Mouse (Mus musculus) bone marrow, adult 2 months (tissue): ENCODE data around the gene Hnrnpa1. TPM values are rescaled to one million over a fixed set of nuclear protein-coding genes. Genes with fewer than 3 reads are reported as not detected.
A peak's percentile ranks its signal among the peaks of the same experiment; 100 is the strongest.
"Not testable (repeated sequence)": the region's sequence is repeated elsewhere in the genome, so short reads cannot be mapped to it uniquely, and the experiment has no call there.

ENCODE experiments used
- H3K27ac ChIP-seq: fragments of 200-500 bp; 2 replicates; pipeline ENCODE4 v1.5.1; 2012; ENCODE audit warnings: low read depth, mild to moderate bottlenecking, control low read depth, inconsistent platforms, low read length; ENCODE audit not compliant: control insufficient read depth, poor library complexity, insufficient read depth
- H3K4me1 ChIP-seq: fragments of 200-500 bp; 2 replicates; pipeline ENCODE4 v1.6.1; 2011; ENCODE audit warnings: low read length; ENCODE audit not compliant: control insufficient read depth, insufficient read depth
- H3K4me3 ChIP-seq: fragments of 200-500 bp; replicated peaks from 2 replicates; pipeline ENCODE3; 2011; ENCODE audit warnings: mild to moderate bottlenecking, low read depth, low read length, control low read depth; ENCODE audit not compliant: control insufficient read depth
- CTCF ChIP-seq: fragments of 200-500 bp; IDR thresholded peaks from 2 replicates; pipeline ENCODE4 v1.5.1; 2011; ENCODE audit warnings: low read length, control low read depth; ENCODE audit not compliant: control insufficient read depth, insufficient read depth
- POLR2A ChIP-seq: fragments of 200-500 bp; IDR thresholded peaks from 2 replicates; pipeline ENCODE4 v1.6.1; 2011; ENCODE audit warnings: low read depth, mild to moderate bottlenecking, control low read depth, low read length, borderline replicate concordance; ENCODE audit not compliant: control insufficient read depth
- WGBS: fragments of 180-500 bp; shearing (Covaris S2); methylation state at CpG from one replicate; pipeline ENCODE4 v1.1.7; 2018; 5-methylcytosine and 5-hydroxymethylcytosine counted together
- polyA plus RNA-seq: library from polyadenylated mRNA; stranded (reverse); fragments of >200 nt; gene quantifications from 2 replicates; pipeline ENCODE4 v1.2.4, GENCODE M21; 2011; ENCODE audit warnings: low replicate concordance; ENCODE audit not compliant: missing spikeins, insufficient read depth, insufficient read length

The Hnrnpa1 gene
- polyA plus RNA-seq, 1 experiment, result 641 TPM

DNA sequence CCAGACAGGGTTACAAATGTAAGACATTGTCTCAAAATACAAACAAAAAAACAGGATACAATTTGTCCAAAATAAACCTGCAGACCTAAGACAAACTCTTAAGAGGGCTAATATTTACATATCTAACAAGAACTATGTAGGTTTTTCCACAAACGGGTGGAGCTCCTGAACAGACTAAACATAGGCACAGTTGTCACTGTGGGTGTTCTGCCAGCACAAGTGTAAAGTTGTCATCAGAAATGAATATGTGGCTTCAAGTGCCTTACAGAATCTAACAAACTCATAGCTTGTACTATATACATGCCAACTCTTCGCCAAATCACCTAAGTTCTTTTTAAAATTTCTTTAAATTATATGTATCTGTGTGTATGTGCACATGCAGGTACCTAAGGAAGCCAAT is 7.1 kb upstream of the Hnrnpa1 start:
- Histone ChIP-seq H3K4me1 (no peaks in the 10 kb centered on the region), H3K4me3 (no peak overlapping the region), H3K27ac (no peak overlapping the region)
- 73% methylated on average over 2 of the region's 2 CpGs for WGBS
- TF ChIP-seq CTCF (no peak), POLR2A (no peak)

DNA sequence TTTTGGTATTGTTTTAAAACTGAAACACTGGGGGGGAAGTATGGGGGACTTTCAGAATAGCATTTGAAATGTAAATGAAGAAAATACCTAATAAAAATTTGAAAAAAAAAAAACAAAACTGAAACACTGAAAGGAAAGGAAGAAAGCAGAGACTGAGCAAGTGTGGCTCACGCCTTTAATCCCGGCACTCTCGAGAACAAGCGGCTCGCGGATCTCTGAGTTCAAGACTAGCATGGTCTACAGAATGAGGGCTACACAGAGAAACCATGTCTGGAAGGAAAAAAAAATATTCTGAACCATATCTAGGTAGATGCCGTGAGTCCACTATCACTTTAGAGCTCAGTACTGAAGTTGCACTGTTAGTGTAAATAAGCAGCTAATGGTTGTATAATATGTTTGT is 2.9 kb upstream of the Hnrnpa1 start:
- no peak overlapping the region for H3K4me3 ChIP-seq

DNA sequence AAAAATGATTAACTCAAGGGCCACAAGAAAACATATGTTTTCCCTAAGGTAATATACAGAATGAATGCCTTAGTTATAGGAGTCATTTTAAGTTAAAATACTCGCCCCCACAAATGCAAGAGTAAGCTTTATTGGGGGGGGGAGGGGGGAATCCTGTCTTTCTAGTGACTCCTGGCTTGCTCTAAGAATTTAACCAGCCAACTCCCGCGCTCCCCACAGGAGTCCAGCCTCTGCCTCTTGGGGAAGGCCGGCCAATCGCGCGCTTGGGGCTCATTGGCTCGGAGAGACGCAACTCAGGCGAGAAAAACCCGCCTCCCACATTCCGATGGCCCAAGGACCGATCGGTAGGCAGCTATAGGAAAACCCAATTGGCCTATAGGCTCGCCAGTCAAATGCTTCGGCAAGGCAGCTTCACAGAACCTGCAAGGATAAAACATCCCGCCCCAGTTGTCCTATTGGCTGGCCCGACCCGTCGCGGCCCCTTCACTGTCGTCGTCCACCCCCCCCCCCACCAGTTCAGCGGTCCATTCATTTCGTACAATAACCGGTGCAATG is 1.0 kb upstream of the Hnrnpa1 start:
- WGBS, result under 1% methylated on average over 26 of the region's 26 CpGs
- Histone ChIP-seq H3K4me1 (no peaks in the 10 kb centered on the region), H3K27ac (peak overlapping the region; percentile 70), H3K4me3 (peak overlapping the region; percentile 68)
- TF ChIP-seq CTCF (no peak), POLR2A (0 out of 2 replicates have a peak, but pooled peaks have one; percentile 21)

More for the DNA sequence above, 2.9 kb upstream of the Hnrnpa1 start:
- TF ChIP-seq CTCF, result no peak
- TF ChIP-seq POLR2A, result no peak
- no peaks in the 10 kb centered on the region for H3K4me1 ChIP-seq
- WGBS, result 69% methylated on average over 7 of the region's 7 CpGs
- no peak overlapping the region for H3K27ac ChIP-seq

DNA sequence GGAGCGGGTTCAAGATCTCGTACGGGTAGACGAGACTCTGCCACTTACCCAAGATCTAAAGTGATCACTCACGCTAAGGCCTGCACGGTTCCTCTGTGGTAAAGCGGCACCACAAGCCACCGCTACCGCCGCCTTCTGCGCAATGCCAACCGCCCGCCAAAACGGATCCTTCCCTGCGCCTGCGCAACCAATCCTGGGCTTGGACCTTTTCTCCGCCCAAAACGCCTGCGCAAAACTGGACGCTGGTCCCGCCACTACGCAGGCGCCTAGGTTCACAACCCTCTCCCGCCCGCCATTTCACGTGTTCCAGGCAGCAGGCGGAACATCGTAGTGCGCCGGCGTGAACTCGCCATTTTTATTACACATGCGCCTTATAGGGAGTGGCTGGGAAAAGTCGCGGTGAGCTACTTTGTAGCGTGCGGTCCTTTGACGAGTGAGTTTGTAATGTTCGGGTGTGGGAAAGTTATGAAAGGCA is 510 bp upstream of the Hnrnpa1 start, which contains the start of gene Cbx5:
Cbx5 (minus strand) TSS at position 132 of the 475 bp plus-strand sequence.
- no peaks in the 10 kb centered on the region for H3K4me1 ChIP-seq
- WGBS, result under 1% methylated on average over 39 of the region's 39 CpGs
- H3K27ac ChIP-seq, result peak within 1 kb of the TSS; percentile 78
- no peak for TF ChIP-seq CTCF
- TF ChIP-seq POLR2A, result peak; percentile 86; the same call in 1 of the 2 replicates
- H3K4me3 ChIP-seq, result peak within 1 kb of the TSS; percentile 88

DNA sequence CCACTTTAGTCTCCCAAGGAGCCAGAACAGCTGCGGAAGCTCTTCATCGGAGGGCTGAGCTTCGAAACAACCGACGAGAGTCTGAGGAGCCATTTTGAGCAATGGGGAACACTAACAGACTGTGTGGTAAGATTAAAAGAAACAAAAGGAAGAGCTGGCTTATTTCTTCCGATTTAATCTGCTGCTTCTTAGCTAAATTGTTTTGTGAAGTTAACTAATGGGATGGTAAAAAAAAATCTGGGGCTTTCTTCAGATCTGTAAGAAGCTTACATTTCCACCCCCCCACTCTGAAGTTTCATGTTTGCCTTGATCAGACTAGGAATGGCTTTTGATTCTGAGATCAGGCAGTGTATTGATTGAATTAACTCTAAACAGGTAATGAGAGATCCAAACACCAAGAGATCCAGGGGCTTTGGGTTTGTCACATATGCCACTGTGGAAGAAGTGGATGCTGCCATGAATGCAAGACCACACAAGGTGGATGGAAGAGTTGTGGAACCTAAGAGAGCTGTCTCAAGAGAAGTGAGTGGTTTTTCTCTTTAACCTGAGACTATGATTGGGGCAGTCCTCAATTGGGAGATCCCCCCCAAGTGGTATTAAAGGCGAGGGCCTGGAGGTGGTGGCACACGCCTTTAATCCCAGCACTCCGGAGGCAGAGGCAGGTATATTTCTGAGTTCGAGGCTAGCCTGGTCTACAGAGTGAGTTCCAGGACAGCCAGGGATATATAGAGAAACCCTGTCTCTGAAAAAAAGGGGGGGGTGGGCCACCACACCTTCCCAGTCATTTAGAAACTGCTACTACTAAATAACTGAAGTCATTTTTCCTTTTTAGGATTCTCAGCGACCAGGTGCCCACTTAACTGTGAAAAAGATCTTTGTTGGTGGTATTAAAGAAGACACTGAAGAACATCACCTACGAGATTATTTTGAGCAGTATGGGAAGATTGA is 1.1 kb downstream of the Hnrnpa1 start:
- peak overlapping the region; percentile 88 for H3K4me3 ChIP-seq
- peak overlapping the region; percentile 78 for H3K27ac ChIP-seq
- not testable (repeated sequence) for H3K4me1 ChIP-seq
- WGBS, result under 1% methylated on average over 12 of the region's 12 CpGs

DNA sequence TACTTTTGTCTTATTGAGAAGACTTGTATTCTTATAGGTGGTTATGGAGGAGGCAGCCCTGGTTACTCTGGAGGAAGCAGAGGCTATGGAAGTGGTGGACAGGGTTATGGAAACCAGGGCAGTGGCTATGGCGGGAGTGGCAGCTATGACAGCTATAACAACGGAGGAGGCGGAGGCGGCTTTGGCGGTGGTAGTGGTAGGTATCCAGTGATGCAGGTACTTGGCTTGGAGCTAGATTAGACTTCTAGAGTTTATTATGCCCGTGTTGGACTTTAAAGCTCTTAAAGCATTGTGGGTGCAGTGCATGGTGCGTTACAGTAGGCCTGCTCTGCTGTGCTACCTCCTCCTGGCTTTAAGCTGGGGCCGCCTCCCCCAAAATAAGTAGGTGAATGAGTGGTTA is 2.7 kb downstream of the Hnrnpa1 start:
- Histone ChIP-seq H3K4me3 (peak overlapping the region; percentile 49), H3K27ac (no peak overlapping the region), H3K4me1 (peaks cover 1% of the 10 kb centered on the region; the same call in 1 of the 2 replicates)
- TF ChIP-seq CTCF (no peak), POLR2A (no peak)
- WGBS, result 23% methylated on average over 8 of the region's 8 CpGs

DNA sequence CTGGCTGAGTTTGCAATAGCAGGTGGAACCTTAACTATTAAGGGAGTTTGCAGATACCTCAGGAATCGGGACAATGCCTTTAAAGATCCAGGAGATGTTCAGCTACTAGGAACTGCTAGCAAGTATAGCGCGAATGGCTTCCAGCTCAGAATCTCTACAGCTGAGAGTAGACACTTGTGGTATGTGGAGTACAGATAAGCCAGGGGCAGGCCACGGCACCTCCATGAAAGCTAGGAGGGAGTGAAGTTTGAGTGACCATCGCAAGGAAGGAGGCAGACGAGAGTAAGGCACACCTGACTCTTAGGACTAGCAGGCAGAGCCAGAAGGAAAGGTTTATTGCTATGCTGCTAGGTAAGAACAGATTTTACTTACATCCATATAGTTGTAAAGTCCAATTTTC is 5.4 kb downstream of the Hnrnpa1 start:
- no peak overlapping the region for H3K4me3 ChIP-seq
- TF ChIP-seq CTCF (no peak), POLR2A (no peak)
- 59% methylated on average over 6 of the region's 6 CpGs for WGBS
- peaks cover 1% of the 10 kb centered on the region; the same call in 1 of the 2 replicates for H3K4me1 ChIP-seq
- no peak overlapping the region for H3K27ac ChIP-seq

DNA sequence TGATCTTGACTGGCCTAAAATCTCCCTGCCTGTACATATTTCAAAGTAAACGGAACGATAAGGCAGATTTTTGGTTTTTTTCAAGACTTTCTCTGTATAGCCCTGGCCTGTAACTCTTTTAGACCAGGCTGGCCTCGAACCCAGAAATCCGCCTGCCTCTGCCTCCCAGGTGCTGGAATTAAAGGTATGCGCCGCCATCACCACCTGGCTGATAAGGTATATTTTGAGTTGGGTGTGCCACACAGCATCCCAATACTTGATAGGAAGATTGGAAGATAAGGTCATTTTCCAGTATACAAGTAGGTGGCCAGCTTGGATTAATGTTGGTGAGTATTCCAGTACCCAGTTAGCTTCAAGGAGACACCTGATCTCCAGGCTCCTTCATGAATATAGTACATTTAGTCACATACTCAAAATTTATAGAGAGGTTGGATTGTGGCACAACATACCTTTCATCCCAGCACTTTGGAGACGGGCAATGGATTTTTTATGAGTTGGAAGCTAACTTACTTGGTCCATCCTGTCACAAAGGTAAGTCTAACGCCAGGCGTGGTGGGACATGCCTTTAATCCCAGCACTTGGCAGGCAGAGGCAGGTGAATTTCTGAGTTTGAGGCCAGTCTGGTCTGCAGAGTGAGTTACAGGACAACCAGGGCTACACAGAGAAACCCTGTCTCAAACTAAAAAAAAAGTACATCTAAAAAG is 7.0 kb downstream of the Hnrnpa1 start:
- TF ChIP-seq CTCF, result no peak
- no peak for TF ChIP-seq POLR2A
- 77% methylated on average over 9 of the region's 9 CpGs for WGBS
- no peak overlapping the region for H3K4me3 ChIP-seq
- no peak overlapping the region for H3K27ac ChIP-seq
- H3K4me1 ChIP-seq, result peaks cover 1% of the 10 kb centered on the region; the same call in 1 of the 2 replicates
